Mouse (Mus musculus): Measurements from ENCODE around the gene Tomm40l.

DNA sequence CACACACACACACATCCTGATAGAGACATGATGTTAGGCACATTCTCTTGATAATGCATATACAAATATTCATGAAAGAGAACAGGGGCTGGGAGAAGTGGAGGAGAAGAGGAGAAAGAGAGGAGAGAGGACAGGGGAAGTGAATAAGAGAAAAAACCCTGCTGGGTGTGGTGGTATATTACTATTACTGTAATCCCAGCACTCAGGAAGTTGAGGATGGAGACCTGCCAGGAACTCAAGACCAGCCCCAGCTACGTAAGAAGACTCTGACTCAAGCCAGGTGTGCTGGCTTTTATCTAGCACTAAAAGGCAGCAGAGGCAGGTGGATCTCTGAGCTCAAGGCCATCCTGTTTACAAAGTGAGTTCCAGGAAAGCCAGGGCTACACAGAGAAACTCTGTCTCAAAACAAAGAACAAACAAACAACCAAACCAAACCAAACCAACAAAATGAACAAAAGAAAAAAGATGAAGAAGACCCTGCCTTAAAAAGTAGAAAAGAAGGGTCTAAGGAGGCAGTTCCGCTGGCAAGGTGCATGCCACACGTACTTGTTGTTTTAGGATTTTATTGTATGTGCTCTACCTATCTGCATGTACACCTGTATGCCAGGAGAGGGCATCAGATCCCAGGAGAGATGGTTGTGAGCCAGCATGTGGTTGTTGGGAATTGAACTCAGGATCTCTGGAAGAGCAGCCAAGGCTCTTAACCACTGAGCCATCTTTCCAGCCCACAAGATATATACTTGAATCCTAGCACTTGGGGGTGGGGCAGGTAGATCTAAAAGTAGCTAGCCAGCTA lies 41.5 kb upstream of the Tomm40l start:
- TF ChIP-seq CTCF (IDR thresholded peaks at IDR 0.05; ENCODE audit: low read depth, low read length): no peak
- TF ChIP-seq POLR2AphosphoS5 (IDR thresholded peaks at IDR 0.05; ENCODE audit: insufficient replicate concordance, low read depth, low read length): no peak
- no peak for TF ChIP-seq GATA2 (IDR thresholded peaks at IDR 0.05; ENCODE audit: borderline replicate concordance, low read depth, low read length)
- no peak for TF ChIP-seq TAL1 (conservative IDR thresholded peaks at IDR 0.05; ENCODE audit: low read depth, low read length)
